Mouse (Mus musculus): ENCODE data around the gene Gm7271. TPM values are rescaled to one million over a fixed set of nuclear protein-coding genes. Genes with fewer than 3 reads are reported as not detected.

Gm7271 gene
- total and polyA plus RNA-seq, 2 experiments = not detected

GRCm38 (mm10) chr5:76540842-76541241 is 57.0 kb downstream of the Gm7271 start:
- Histone ChIP-seq H3K4me1 (ENCODE audit: control insufficient read depth, insufficient read depth, low read length) (no peaks in the 10 kb centered on the region), H3K36me3 (ENCODE audit: control insufficient read depth, insufficient read depth, low read length) (peaks cover 38% of the 10 kb centered on the region), H3K27ac (replicated peaks; ENCODE audit: insufficient read depth, low read depth, low read length) (no peak overlapping the region), H3K4me3 (ENCODE audit: insufficient read depth, low read depth, low read length) (no peak overlapping the region), H3K79me2 (ENCODE audit: control insufficient read depth, insufficient read depth, low read length) (no peaks in the 10 kb centered on the region), H3K9ac (ENCODE audit: low read depth, low read length) (no peak overlapping the region), H3K27me3 (ENCODE audit: control insufficient read depth, insufficient read depth, low read length) (no peaks in the 10 kb centered on the region)
- no peak for DNase-seq (ENCODE audit: extremely low read depth, low read depth, low spot score)
- TF ChIP-seq POLR2A (IDR thresholded peaks at IDR 0.05; ENCODE audit: extremely low read depth, insufficient read depth, low read length) (no peak), CTCF (IDR thresholded peaks at IDR 0.05; ENCODE audit: low read depth, low read length) (no peak)

- Histone ChIP-seq H3K4me3 (ENCODE audit: insufficient read depth, low read depth, low read length) (no peak overlapping the region), H3K27ac (replicated peaks; ENCODE audit: insufficient read depth, low read depth, low read length) (no peak overlapping the region), H3K27me3 (ENCODE audit: control insufficient read depth, insufficient read depth, low read length) (no peaks in the 10 kb centered on the region), H3K36me3 (ENCODE audit: control insufficient read depth, insufficient read depth, low read length) (peaks cover 33% of the 10 kb centered on the region), H3K79me2 (ENCODE audit: control insufficient read depth, insufficient read depth, low read length) (no peaks in the 10 kb centered on the region), H3K9ac (ENCODE audit: low read depth, low read length) (no peak overlapping the region), H3K4me1 (ENCODE audit: control insufficient read depth, insufficient read depth, low read length) (no peaks in the 10 kb centered on the region)
- TF ChIP-seq CTCF (IDR thresholded peaks at IDR 0.05; ENCODE audit: low read depth, low read length) (no peak), POLR2A (IDR thresholded peaks at IDR 0.05; ENCODE audit: extremely low read depth, insufficient read depth, low read length) (no peak)
- no peak for DNase-seq (ENCODE audit: extremely low read depth, low read depth, low spot score)
- 93% methylated on average over 8 of the region's 8 CpGs for WGBS
These were observed 59.4 kb downstream of the Gm7271 start for GRCm38 (mm10) chr5:76543200-76543599.

- Histone ChIP-seq H3K27me3 (ENCODE audit: control insufficient read depth, insufficient read depth, low read length) (no peaks in the 10 kb centered on the region), H3K36me3 (ENCODE audit: control insufficient read depth, insufficient read depth, low read length) (peaks cover 26% of the 10 kb centered on the region), H3K4me3 (ENCODE audit: insufficient read depth, low read depth, low read length) (no peak overlapping the region), H3K27ac (replicated peaks; ENCODE audit: insufficient read depth, low read depth, low read length) (no peak overlapping the region), H3K79me2 (ENCODE audit: control insufficient read depth, insufficient read depth, low read length) (no peaks in the 10 kb centered on the region), H3K9ac (ENCODE audit: low read depth, low read length) (no peak overlapping the region), H3K4me1 (ENCODE audit: control insufficient read depth, insufficient read depth, low read length) (no peaks in the 10 kb centered on the region)
- DNase-seq (ENCODE audit: extremely low read depth, low read depth, low spot score) = no peak
- WGBS = 81% methylated on average over 8 of the region's 8 CpGs
- TF ChIP-seq CTCF (IDR thresholded peaks at IDR 0.05; ENCODE audit: low read depth, low read length) (no peak), POLR2A (IDR thresholded peaks at IDR 0.05; ENCODE audit: extremely low read depth, insufficient read depth, low read length) (no peak)
These were observed 66.6 kb downstream of the Gm7271 start for GRCm38 (mm10) chr5:76550426-76550825.

GRCm38 (mm10) chr5:76565321-76565720 is 81.5 kb downstream of the Gm7271 start:
- TF ChIP-seq POLR2A (IDR thresholded peaks at IDR 0.05; ENCODE audit: extremely low read depth, insufficient read depth, low read length) (no peak), CTCF (IDR thresholded peaks at IDR 0.05; ENCODE audit: low read depth, low read length) (peak; percentile 100)
- Histone ChIP-seq H3K9ac (ENCODE audit: low read depth, low read length) (no peak overlapping the region), H3K27me3 (ENCODE audit: control insufficient read depth, insufficient read depth, low read length) (no peaks in the 10 kb centered on the region), H3K27ac (replicated peaks; ENCODE audit: insufficient read depth, low read depth, low read length) (no peak overlapping the region), H3K79me2 (ENCODE audit: control insufficient read depth, insufficient read depth, low read length) (no peaks in the 10 kb centered on the region), H3K36me3 (ENCODE audit: control insufficient read depth, insufficient read depth, low read length) (peaks cover 36% of the 10 kb centered on the region), H3K4me3 (ENCODE audit: insufficient read depth, low read depth, low read length) (no peak overlapping the region), H3K4me1 (ENCODE audit: control insufficient read depth, insufficient read depth, low read length) (no peaks in the 10 kb centered on the region)
- 52% methylated on average over 3 of the region's 3 CpGs for WGBS
- DNase-seq (ENCODE audit: extremely low read depth, low read depth, low spot score) = peak; percentile 60

Other genes starting within 250 kb of the Gm7271 start
- gene Clock, start 179.2 kb upstream of the Gm7271 start, total RNA-seq (2014; rRNA removed) = 14.7 and 17.6 TPM in 2 replicates
- gene Clock, start 179.2 kb upstream of the Gm7271 start, polyA plus RNA-seq (2012; rRNA removed) = 10.9 and 11.3 TPM in 2 replicates
- not detected in 2 replicates for gene Pdcl2, start 152.9 kb upstream of the Gm7271 start, total RNA-seq (2014; rRNA removed)
- not detected in 2 replicates for gene Pdcl2, start 152.9 kb upstream of the Gm7271 start, polyA plus RNA-seq (2012; rRNA removed)
- not detected in 2 replicates for gene Nmu, start 120.3 kb upstream of the Gm7271 start, total RNA-seq (2014; rRNA removed)
- not detected in 2 replicates for gene Nmu, start 120.3 kb upstream of the Gm7271 start, polyA plus RNA-seq (2012; rRNA removed)
- gene Exoc1, start 45.3 kb downstream of the Gm7271 start, total RNA-seq (2014; rRNA removed) = 14.7 and 14.8 TPM in 2 replicates
- 6.6 and 7.2 TPM in 2 replicates for gene Exoc1, start 45.3 kb downstream of the Gm7271 start, polyA plus RNA-seq (2012; rRNA removed)
- gene Cep135, start 104.7 kb downstream of the Gm7271 start, total RNA-seq (2014; rRNA removed) = 2.8 and 3.0 TPM in 2 replicates
- gene Cep135, start 104.7 kb downstream of the Gm7271 start, polyA plus RNA-seq (2012; rRNA removed) = 0.44 and 0.62 TPM in 2 replicates
- under 0.01 and 0.07 TPM in 2 replicates for gene C530008M17Rik, start 172.5 kb downstream of the Gm7271 start, total RNA-seq (2014; rRNA removed)
- 0.01 and 0.02 TPM in 2 replicates for gene C530008M17Rik, start 172.5 kb downstream of the Gm7271 start, polyA plus RNA-seq (2012; rRNA removed)